Mouse (Mus musculus): ENCODE measurements around the gene Unc119b.
"Not testable (repeated sequence)": the region's sequence is repeated elsewhere in the genome, so short reads cannot be mapped to it uniquely, and the experiment has no call there.

The Unc119b gene

GRCm38 (mm10) chr5:115081636-115082035, 53.1 kb downstream of the Unc119b start:
- DNase-seq: peak; percentile 37 to 59

GRCm38 (mm10) chr5:115076144-115076901, 58.5 kb downstream of the Unc119b start:
- DNase-seq: peak; percentile 68 to 73

- no peak for DNase-seq
Observed at GRCm38 (mm10) chr5:115074749-115075148, 60.0 kb downstream of the Unc119b start.

- DNase-seq: not testable (repeated sequence)
Observed at GRCm38 (mm10) chr5:115073306-115073705, 61.5 kb downstream of the Unc119b start.

All from thymus, postnatal 36 days (tissue).